Mouse (Mus musculus): ENCODE measurements around the gene Baiap2l2.
"Not testable (repeated sequence)": the region's sequence is repeated elsewhere in the genome, so short reads cannot be mapped to it uniquely, and the experiment has no call there.

Baiap2l2 gene

GRCm38 (mm10) chr15:79261095-79261725 lies 24.1 kb downstream of the Baiap2l2 start:
- DNase-seq (ENCODE audit: low spot score in 2 of 2) = no peak

GRCm38 (mm10) chr15:79258521-79258920 lies 26.8 kb downstream of the Baiap2l2 start:
- DNase-seq (ENCODE audit: low spot score in 2 of 2) = no peak

- no peak for DNase-seq (ENCODE audit: low spot score in 2 of 2)
Measured at GRCm38 (mm10) chr15:79254661-79255060, 30.7 kb downstream of the Baiap2l2 start, which contains the start of gene Slc16a8. Gene Slc16a8 (minus strand): TSS chr15:79254761.

- no peak for DNase-seq (ENCODE audit: low spot score in 2 of 2)
Measured at GRCm38 (mm10) chr15:79252580-79252979, 32.8 kb downstream of the Baiap2l2 start.

GRCm38 (mm10) chr15:79251781-79252491 lies 33.4 kb downstream of the Baiap2l2 start:
- DNase-seq (ENCODE audit: low spot score in 2 of 2) = no peak

- DNase-seq (ENCODE audit: low spot score in 2 of 2) = no peak
Measured at GRCm38 (mm10) chr15:79251168-79251567, 34.2 kb downstream of the Baiap2l2 start.

- DNase-seq (ENCODE audit: low spot score in 2 of 2) = no peak
Measured at GRCm38 (mm10) chr15:79250236-79250635, 35.1 kb downstream of the Baiap2l2 start.

GRCm38 (mm10) chr15:79245321-79245720 lies 40.0 kb downstream of the Baiap2l2 start:
- DNase-seq (ENCODE audit: low spot score in 2 of 2) = no peak

- DNase-seq (ENCODE audit: low spot score in 2 of 2) = no peak
Measured at GRCm38 (mm10) chr15:79244071-79244893, 41.1 kb downstream of the Baiap2l2 start.

GRCm38 (mm10) chr15:79243234-79244042 lies 41.9 kb downstream of the Baiap2l2 start:
- peak; percentile 90 to 95 for DNase-seq (ENCODE audit: low spot score in 2 of 2)

- DNase-seq (ENCODE audit: low spot score in 2 of 2) = no peak
Measured at GRCm38 (mm10) chr15:79242574-79243233, 42.6 kb downstream of the Baiap2l2 start.

GRCm38 (mm10) chr15:79238036-79238435 lies 47.3 kb downstream of the Baiap2l2 start:
- no peak for DNase-seq (ENCODE audit: low spot score in 2 of 2)

GRCm38 (mm10) chr15:79235268-79235667 lies 50.1 kb downstream of the Baiap2l2 start:
- DNase-seq (ENCODE audit: low spot score in 2 of 2) = no peak

GRCm38 (mm10) chr15:79229058-79229821 lies 56.1 kb downstream of the Baiap2l2 start, which contains the start of the genes Pick1 and Gm49486:
Gene Pick1 (plus strand): TSS chr15:79229173.
Gene Gm49486 (plus strand): TSS chr15:79229391.
- peak; percentile 82 to 87 for DNase-seq (ENCODE audit: low spot score in 2 of 2)

- DNase-seq (ENCODE audit: low spot score in 2 of 2) = not testable (repeated sequence)
Measured at GRCm38 (mm10) chr15:79225780-79226179, 59.6 kb downstream of the Baiap2l2 start.

GRCm38 (mm10) chr15:79224685-79225084 lies 60.7 kb downstream of the Baiap2l2 start:
- DNase-seq (ENCODE audit: low spot score in 2 of 2) = peak; percentile 68 to 89

GRCm38 (mm10) chr15:79223641-79224040 lies 61.7 kb downstream of the Baiap2l2 start:
- DNase-seq (ENCODE audit: low spot score in 2 of 2) = no peak

GRCm38 (mm10) chr15:79219572-79219971 lies 65.8 kb downstream of the Baiap2l2 start:
- no peak for DNase-seq (ENCODE audit: low spot score in 2 of 2)

GRCm38 (mm10) chr15:79216191-79216590 lies 69.1 kb downstream of the Baiap2l2 start:
- DNase-seq (ENCODE audit: low spot score in 2 of 2) = no peak

GRCm38 (mm10) chr15:79213591-79213990 lies 71.7 kb downstream of the Baiap2l2 start:
- DNase-seq (ENCODE audit: low spot score in 2 of 2) = peak in 1 of 2 experiments; percentile 57

Measured in urinary bladder, postnatal 4 days (tissue).